Mouse (Mus musculus) thymus, postnatal 36 days (tissue): Measurements from ENCODE around the gene Amer2.

Source experiments
- DNase-seq, 2 experiments: peaks; one replicate each; pipeline ENCODE4 v3.0.0; 2022; ENCODE audit warnings: mixed read lengths in 2 of 2

Gene Amer2

DNA sequence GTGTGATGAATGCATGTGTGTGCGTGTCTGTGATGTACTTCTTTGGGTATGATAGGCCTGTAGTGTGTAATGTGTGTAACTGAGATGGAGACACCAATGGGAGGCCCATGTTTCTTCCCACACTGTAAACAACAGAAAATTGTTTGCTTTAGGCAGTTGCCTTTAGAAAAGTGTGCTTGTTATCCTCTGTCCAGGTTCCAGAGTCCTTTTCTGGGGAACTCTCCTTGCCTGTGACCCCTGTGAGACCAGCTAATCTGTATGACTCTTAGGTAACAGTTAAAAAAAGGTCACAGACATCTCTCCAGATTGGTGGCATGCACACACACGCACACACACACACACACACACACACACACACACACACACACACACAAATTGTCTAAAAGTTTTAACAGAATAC is 15.3 kb downstream of the Amer2 start:
- no peak for DNase-seq

DNA sequence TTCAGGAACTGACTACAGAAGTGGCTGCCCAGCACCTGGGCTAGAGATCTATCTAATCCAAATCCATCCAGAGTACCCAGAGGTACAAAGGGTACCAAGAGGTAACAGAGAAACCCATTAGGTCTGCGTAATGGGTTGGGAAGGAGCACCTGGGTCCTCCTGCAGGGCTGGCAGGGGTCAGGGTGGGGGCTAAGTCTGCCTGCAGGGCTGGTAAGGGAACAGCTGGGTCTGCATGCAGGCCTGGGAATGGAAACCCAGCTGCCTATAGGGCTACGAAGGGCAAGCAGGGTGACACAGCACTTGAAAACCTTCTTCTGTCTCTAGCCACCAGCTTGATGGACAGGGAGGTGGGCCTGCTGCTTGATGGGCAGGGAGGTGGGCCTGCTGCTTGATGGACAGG is 19.1 kb downstream of the Amer2 start:
- no peak for DNase-seq

DNA sequence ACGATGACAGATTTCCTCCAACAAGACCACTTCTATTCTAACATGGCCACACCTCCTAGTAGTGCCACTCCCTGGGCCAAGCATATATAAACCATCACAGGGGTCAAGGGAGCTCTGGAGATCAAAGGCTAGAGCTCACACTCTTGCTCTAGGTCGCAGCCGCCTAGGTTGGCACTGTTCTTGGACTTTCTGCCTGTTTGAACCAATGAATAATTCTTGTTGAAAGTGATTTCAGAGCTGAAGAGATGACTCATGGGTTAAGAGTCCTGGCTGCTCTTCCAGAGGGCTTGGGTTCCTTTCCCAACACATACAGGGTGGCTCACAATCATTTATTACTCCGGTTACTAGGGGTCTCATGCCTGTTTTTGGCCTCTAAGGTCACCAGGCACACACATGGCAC is 24.3 kb downstream of the Amer2 start:
- no peak for DNase-seq

DNA sequence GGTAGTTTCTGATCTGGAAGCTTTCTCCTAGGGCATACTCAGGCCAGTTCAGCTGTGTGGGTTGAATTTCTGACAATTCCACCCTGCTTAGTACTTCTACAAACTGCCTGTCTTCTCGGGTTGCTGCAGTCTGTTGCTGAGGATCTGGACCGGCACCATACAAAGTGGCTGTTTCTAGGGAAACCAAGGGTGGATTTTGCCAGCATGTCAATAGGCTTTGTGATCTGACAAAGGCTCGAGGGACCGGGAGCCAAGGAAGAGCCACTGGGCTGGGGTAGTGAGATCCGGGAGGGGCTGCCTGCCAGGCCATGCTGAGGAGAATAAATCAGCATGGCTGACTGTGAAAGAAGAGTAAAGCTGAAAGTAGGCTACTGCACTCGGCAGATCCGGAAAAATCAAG is 25.8 kb downstream of the Amer2 start:
- DNase-seq, result no peak

DNA sequence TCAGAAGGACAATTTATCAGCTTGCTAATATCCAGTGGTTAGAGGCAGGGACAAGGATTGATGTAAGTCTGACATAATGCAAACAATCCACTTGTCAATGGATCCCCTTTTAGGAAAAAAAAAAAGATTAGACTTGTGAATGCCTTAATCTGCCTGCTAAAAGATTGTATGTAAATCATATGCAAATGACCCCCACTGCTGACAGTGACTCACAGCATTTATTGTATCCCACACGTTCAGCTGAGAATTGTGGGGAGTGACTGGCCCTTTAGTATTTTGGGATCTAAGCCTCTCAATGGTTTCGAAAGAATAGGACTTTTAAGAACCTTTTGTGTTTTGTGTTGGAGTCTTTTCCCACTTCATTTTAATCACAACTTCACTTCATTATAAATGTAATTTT is 30.2 kb downstream of the Amer2 start:
- DNase-seq, result no peak

DNA sequence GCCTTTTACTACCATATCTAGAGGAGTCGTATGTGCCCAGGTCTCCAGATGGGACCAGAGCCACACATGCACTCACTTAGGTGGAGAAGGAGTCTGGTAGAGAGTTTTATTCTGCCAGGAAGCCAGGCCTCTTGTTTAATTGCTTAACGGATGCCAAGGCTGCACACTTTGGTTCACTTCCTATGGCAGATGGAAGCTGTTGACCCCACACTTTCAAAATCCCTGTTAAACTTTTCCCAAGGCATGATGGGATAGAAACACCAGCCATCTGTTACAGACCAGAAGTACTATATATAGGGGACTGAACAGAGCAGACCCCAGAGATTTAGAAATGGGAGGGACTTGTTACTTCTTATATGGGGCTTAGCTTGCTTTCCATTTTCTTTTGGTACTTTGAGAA is 32.8 kb downstream of the Amer2 start:
- no peak for DNase-seq

DNA sequence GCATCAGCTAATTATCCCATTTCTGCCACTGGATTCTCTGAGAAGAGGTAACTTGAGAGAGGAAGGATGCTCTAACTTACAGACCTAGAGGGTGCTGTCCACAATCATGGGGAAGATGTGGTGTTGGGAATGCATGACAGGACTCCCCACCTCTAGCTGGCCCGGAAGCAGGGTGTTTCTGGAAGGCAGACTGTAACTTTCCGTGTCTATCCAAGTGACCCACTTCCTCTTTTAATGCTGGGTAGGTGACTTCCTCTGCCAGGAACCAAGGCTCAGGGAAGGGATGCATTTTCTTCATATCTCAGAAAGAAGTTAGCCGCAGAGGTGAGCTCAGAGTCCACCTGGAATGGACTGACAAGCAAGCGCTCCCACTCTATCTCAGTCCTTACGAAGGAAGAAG is 33.5 kb downstream of the Amer2 start:
- DNase-seq, result no peak

DNA sequence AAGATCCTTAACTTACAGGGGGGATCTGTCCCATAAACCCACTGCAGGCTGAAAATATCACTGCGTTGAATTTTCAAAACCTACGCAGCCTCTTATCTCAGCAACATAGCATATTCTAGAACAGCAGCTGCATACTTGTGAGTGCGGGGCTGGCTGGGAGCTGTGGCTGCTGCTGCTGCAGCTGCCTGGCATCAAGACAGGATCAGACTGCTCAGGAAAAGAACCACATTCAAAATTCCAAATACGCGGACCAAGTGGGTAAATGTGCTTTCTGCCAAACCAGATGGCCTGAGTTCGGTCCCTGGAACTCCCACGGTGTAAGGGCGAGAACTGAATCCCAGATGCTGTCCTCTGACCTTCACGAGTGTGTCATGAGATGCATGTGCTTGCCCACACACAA is 34.3 kb downstream of the Amer2 start:
- no peak for DNase-seq

DNA sequence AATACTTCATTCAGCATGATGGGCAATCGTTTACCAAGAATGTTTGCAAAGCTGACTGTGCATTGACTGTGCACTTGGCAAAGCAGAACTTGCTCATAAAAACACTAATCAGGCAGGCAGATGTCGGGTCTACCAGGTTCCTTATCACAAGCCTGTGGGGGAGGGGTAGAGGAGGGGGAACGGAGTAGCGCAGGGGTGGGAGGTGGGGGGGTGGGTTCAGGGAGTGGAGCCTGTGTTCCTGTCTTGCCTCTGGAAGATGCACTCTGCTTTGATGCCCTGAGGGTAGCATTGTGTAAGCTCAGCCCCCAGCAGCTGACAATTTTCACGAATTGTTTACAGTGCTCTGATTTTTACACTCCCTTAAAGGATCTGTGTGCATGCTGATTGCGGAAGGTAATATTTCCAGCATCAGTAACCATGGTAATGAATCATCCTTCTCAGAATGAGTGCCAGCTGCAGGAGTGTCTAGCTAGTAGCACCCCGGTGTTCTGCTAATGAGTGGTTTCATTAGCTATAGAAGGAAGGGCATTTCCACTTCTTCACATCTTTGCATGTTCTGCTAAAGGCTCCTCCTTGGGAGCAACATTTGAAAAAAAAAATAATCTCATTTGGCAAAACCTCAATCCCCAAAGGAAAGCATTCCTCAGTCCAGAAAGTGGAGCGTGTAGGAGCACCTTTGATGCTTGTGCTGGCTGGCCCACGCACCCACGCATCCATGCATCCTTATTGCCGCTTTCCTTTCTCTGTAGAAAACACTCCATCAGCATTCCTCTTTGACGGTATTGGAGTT is 36.8 kb downstream of the Amer2 start:
- DNase-seq, result no peak

DNA sequence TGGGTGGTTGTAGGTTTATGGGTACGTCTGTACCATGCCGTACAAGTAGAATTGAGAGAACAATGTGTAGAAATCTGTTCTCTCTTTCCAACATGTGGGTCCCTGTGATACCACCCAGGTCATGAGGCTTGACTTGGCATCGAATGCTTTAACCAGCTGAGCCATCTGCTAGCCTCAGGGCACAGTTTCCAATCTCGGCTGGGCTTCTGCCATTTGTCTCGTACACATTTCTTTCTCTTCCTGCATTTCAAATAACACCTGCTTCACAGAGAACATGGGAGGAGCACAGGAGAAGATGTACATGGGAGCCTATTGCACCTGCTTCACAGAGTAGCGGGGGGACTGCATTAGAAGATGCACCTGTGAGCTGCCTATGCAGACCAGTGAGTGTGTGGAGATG is 38.2 kb downstream of the Amer2 start:
- DNase-seq, result no peak

DNA sequence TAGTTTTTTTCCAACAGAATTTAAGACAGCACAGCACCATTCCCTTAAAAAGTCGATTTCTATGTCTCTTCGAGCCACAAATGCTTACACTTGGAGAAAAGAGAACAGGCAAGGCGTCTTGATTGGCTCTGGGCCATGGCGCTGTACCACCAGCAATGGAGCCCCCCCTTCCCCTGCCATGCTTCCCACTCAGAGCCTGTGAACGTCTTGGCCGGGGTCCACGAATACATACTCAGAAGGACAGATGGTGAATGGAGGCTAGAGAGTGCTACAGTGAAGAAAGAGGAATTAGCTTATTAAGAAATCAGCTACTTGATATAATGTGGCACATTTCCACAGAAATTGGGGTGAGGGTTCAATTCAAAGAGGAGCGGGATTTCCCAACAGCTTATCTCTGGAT is 41.6 kb downstream of the Amer2 start:
- DNase-seq, result no peak

DNA sequence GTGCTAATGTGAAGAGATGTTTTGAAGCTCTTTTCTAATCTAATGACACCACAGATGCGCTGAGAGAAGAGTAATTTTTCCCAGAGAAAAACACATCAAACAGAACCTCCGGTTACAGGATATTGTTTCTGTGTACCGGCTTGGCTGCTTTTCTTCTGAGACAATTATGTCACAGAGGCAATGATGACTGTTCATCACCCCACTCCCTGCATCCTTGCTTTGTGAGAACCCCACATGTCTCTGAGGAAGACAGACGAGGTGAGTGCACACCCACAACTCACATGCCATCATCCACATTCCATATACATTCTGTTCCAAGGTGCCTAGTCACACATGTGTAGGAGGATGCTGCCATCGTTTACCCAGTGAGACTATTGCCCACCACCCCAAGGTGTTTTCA is 44.9 kb downstream of the Amer2 start:
- no peak for DNase-seq

DNA sequence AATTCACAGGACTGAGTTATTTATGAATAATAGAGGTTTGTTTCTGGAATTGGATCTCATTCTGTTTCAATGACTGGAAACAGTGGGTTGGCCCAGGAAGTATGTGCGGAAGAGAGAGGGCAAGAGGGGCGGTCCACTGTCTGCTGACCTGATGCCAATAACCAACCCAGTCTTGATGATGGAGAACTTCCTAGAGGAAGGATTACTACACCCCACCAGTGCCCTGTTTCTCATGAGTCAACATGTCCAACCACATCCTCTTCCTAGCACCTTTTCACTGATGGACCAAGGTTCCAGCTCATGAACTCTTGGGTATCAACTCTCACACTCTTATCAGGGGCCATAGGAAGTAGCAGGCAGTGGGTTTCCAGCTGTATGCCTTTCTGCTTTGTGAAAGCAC is 49.9 kb downstream of the Amer2 start:
- no peak for DNase-seq

DNA sequence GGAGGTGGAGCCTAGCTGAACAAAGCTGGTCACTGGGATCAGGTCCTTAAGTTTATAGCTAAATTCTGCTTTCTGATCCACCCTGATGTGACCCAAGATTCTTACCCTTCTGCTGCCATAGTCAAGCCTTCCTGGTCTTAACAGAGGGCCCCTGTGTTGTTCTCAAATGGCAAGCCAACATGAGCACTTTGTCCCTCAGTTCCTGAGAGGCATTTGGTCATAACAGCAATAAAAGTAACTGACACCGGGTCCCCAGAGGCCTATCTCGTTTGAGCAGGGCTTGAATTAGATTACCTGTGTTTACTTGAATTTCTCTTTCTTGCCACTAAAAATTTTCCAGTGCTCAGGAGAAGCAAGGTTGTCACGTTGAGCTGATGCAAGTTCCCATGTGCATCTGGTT is 51.1 kb downstream of the Amer2 start:
- no peak for DNase-seq

DNA sequence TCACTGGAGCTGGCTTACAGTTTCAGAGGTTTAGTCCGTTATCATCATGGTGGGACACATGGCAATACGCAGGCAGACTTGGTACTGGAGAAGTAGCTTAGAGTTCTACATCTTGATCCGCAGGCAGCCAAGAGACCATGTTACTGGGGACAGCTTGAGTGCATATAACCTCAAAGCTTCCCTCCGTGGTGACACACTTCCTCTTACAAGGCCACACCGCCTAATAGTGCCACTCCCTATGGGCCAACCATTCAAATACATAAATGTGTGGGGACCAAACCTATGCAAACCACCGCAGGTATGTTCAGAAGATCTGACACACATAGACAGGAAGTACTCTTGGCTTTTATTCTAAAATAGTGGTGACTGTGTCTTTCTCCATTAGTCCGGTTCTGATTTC is 52.5 kb downstream of the Amer2 start:
- no peak for DNase-seq

DNA sequence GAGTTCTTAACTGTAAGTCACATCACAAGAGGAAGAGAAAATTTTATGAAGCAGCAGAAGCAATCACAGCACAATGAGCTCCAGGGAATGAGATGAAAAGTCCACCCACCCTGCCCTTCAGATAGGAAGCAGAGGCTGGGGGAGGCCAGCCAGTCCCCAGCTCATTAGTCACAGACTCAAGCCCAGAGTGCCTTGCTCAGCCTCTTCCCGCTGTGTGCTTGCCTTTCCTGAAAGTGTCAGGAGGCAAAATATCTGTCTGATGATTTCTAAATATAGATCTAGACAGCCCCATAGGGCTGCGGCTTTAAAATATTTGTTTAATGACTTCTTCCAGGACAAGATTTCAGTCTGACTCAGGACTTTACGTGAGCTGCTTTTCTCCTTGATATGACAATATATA is 54.8 kb downstream of the Amer2 start:
- DNase-seq, result no peak

DNA sequence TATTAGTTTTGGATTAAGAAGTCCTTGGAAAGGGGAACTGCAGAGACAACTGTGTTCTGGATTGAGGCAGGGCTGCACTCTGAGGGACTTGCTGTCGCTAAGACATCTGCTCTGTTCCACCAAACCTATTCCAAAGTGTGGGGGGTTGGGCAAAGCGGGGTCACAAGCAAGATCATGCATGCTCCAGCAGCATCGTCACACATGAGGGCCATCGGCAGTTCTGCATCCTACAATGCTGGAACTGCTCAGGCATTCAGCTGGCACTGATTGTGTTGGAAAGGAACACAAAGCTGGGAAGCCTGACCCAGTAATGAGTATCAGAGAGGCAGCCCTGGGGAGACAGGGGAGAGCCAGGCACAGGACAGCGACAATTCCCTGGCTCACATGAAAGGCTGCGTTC is 56.5 kb downstream of the Amer2 start:
- no peak for DNase-seq

DNA sequence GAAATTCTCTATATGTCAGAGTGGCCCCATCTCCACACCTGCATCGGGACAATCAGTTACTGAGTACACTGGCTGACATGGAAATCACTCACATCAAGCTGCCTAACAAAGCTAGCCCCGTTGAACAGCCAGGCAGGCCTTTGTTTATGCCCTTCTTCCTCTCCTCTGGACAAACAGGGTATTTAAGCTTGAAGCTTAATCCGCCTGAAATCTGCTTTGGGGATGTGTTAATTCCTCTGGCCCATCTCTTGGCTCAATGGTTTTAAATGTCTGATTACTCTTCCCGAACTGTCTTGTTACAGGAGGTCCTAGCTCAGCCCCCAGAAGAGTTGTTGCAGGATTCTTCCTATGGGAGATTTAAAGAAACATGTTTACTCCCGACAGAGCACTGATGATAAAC is 58.5 kb downstream of the Amer2 start:
- DNase-seq, result no peak

DNA sequence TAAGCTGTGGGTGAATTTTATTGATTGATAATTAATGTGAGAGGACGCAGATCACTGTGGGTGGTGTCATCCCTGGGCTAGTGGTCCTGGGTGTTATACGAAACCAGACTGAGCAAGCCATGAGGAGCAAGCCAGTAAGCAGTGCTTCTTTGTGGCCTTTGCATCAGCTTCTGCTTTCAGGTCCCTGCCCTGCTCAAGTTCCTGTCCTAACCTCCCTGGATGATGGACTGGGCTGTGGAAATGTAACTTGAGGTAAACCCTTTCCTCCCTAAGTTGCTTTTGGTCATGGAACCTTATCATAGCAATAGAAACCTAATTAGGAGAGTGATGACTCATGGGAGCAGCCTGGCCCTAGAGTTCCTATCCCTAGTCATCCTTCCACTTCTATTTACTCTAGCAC is 59.1 kb downstream of the Amer2 start:
- DNase-seq, result no peak

DNA sequence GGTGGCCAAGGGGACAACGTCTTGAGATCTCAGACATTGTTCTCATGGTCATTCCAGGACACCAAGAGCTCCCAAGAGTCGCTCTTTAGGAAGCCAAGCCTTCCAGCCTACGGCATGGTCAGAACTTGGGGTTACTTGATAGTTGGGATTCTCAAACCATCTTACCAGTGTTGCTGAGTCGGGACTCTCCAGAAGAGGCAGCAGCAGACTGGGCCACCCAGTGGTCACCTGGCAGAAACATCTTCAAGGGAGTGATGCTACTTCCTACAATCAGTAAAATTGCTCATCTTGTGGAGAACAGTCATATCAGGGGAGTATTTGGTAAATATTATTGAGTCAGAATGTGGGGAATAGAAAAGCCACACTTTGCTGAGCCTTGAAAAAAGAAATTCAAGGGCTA is 62.5 kb downstream of the Amer2 start:
- no peak for DNase-seq

DNA sequence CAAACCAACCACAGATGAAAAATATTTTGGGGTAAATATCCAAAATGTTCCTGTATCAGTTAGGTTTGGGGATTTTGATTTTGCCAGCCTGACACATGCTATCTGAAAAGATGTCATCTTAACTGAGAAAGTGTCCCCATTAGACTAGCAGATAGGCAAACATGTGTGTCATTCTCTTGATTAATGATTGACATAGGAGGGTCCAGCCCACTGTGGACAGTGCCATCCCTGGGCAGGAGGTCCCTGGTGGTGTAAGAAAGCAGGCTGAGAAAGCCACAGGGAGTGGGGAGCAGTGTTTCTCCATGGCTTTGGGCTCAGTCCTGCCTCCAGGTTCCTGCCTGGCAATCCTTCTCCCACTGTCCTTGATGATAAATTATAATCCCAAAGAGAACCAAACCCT is 63.3 kb downstream of the Amer2 start:
- no peak for DNase-seq
